Comparison of ENCODE assay signal across 24 mouse cellular contexts in the genomic region with DNA sequence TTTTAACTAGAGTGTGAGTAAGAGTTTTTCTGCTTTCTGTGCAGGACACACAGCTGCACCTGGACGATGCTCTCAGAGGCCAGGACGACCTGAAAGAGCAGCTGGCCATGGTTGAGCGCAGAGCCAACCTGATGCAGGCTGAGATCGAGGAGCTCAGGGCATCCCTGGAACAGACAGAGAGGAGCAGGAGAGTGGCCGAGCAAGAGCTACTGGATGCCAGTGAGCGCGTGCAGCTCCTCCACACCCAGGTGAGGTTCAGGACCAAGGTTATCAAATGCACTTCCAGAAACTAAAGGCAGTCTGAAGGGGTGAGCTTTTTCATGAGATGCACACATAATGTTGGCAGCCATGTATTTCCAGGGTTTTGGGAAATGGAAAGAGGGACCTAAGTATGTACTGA. TPM values are rescaled to one million over a fixed set of nuclear protein-coding genes. Genes with fewer than 3 reads are reported as not detected.
DNase-seq lines count a peak whose midpoint lies in the region; ATAC-seq and TF ChIP-seq lines count a peak whose summit lies in the region.
"Had no signal": no experiment of that assay in that cellular context is flagged by ENCODE, and none has a peak within 500 bp of the region (broad histone marks: within the 10 kb centered on the region; RNA-seq: fewer than 3 reads in every experiment).

No protein-coding gene starts in this region.

- no peaks in the 10 kb centered on the region for H3K9me3 ChIP-seq in limb, embryonic 11.5 days (ENCODE audit: control insufficient read depth, low read length)
- no peaks in the 10 kb centered on the region for H3K9me3 ChIP-seq in limb, embryonic 10.5 days (replicated peaks)

- no peak overlapping the region for H3K4me2 ChIP-seq in limb, embryonic 11.5 days (ENCODE audit: low read depth, severe bottlenecking)

- no peak for ATAC-seq in limb, embryonic 11.5 days (ENCODE audit: insufficient number of reproducible peaks, low FRiP score, low TSS enrichment, low read depth)
- ATAC-seq: activated CD4-positive, CD25-positive, alpha-beta regulatory T cell, adult 4 months; CD4-positive, CD25-positive, alpha-beta regulatory T cell, adult 4 months; Patski had no signal

- H3K4me3 ChIP-seq in gastrocnemius, adult 2 months = no peak overlapping the region
- H3K4me3 ChIP-seq in limb, embryonic 11.5 days (ENCODE audit: low read depth, low read length) = no peak overlapping the region
- no peak overlapping the region for H3K4me3 ChIP-seq in limb, embryonic 10.5 days

- no peak for TF ChIP-seq CTCF in gastrocnemius, adult 2 months (IDR thresholded peaks at IDR 0.05)

- H3K36me3 ChIP-seq in limb, embryonic 11.5 days (ENCODE audit: control insufficient read depth, insufficient read depth, low read length) = no peaks in the 10 kb centered on the region
- no peaks in the 10 kb centered on the region for H3K36me3 ChIP-seq in limb, embryonic 10.5 days
- H3K36me3 ChIP-seq: G1E had no signal

- no peaks in the 10 kb centered on the region for H3K27me3 ChIP-seq in limb, embryonic 11.5 days (ENCODE audit: control insufficient read depth, insufficient read depth, low read length)
- no peaks in the 10 kb centered on the region for H3K27me3 ChIP-seq in limb, embryonic 10.5 days (ENCODE audit: low read depth, poor library complexity, severe bottlenecking)
- H3K27me3 ChIP-seq: CH12.LX had no signal

- intact Hi-C loops in gastrocnemius, postnatal 36 days (cut with DNase I) = no loop called here
- intact Hi-C loops in gastrocnemius, adult 2 months (cut with DNase I) = no loop called here
- intact Hi-C loops in gastrocnemius, postnatal 14 days (cut with DNase I; ENCODE audit: low total_unique reads) = no loop called here

- WGBS in limb, embryonic 11.5 days = 65% methylated on average over 7 of the region's 7 CpGs
- 73% methylated on average over 7 of the region's 7 CpGs for WGBS in limb, embryonic 10.5 days

- H3K27ac ChIP-seq in gastrocnemius, adult 2 months = no peak overlapping the region
- H3K27ac ChIP-seq in limb, embryonic 11.5 days (replicated peaks; ENCODE audit: low read depth, low read length) = no peak overlapping the region
- no peak overlapping the region for H3K27ac ChIP-seq in limb, embryonic 10.5 days

- DNase-seq in gastrocnemius, adult 18-20 months (ENCODE audit: low spot score) = peak; percentile 29
- DNase-seq in gastrocnemius, postnatal 36 days = no peak
- DNase-seq in gastrocnemius, adult 2 months = peak; percentile 56
- no peak for DNase-seq in gastrocnemius, postnatal 14 days
- peak; percentile 13 for DNase-seq in limb, embryonic 11.5 days (ENCODE audit: low spot score)
- DNase-seq in limb, embryonic 10.5 days (ENCODE audit: low spot score) = no peak
- peak; percentile 63 for DNase-seq in skeletal muscle tissue, adult 2 months (ENCODE audit: low read depth, low spot score)
- DNase-seq in cerebellum, postnatal 14 days = no peak
- DNase-seq: adrenal gland, adult 2 months; adrenal gland, adult 8-10 months; adrenal gland, postnatal 10 days; adrenal gland, postnatal 14 days; adrenal gland, postnatal 25 days; adrenal gland, postnatal 36 days; B cell, adult 2 months; cerebellum, adult 11 months; cerebellum, adult 11-12 months had no signal

- H3K4me1 ChIP-seq in limb, embryonic 11.5 days (ENCODE audit: control insufficient read depth, insufficient read depth, low read length) = no peaks in the 10 kb centered on the region
- H3K4me1 ChIP-seq in limb, embryonic 10.5 days = peaks cover 2% of the 10 kb centered on the region; the same call in 1 of the 2 replicates

- H3K9ac ChIP-seq in limb, embryonic 11.5 days (ENCODE audit: low read length) = no peak overlapping the region

RNA-seq across cellular contexts. Expression of a gene that starts 19.2 kb away (rescaled TPM):
- over 10,000 TPM; 26,101 to 26,132 TPM for total RNA-seq in gastrocnemius, adult 18-20 months (2021)
- total RNA-seq in gastrocnemius, postnatal 36 days (2021) = over 10,000 TPM; 26,473 to 29,006 TPM
- over 10,000 TPM; 14,648 to 28,741 TPM for total RNA-seq in gastrocnemius, adult 2 months (2021)
- total RNA-seq in gastrocnemius, postnatal 14 days (2021) = over 10,000 TPM; 25,036 to 26,595 TPM
- polyA plus RNA-seq in limb, embryonic 11.5 days (2014; fragmentation: Nextera tagmentation; extraction: Ambion mirVana) = 0.35 and 0.48 TPM in 2 replicates
- not detected in 2 replicates for polyA plus RNA-seq in limb, embryonic 10.5 days (2016; fragmentation: Nextera tagmentation; extraction: Ambion mirVana)
- total RNA-seq: adrenal gland, adult 2 months; adrenal gland, adult 8-10 months; adrenal gland, postnatal 25 days; adrenal gland, postnatal 36 days; G1E; MEL had no signal
- polyA plus RNA-seq: adrenal gland, adult 2 months; C2C12; CD4-positive, CD25-positive, alpha-beta regulatory T cell, adult 4 months; G1E; Patski had no signal

RNA-seq across cellular contexts. Expression of a gene that starts 19.9 kb away (rescaled TPM):
- total RNA-seq in gastrocnemius, adult 18-20 months (2021) = 100 to 1,000 TPM; 257 to 267 TPM
- 100 to 1,000 TPM; 268 to 306 TPM for total RNA-seq in gastrocnemius, postnatal 36 days (2021)
- total RNA-seq in gastrocnemius, adult 2 months (2021) = 100 to 1,000 TPM; 172 to 287 TPM
- total RNA-seq in gastrocnemius, postnatal 14 days (2021) = 100 to 1,000 TPM; 405 to 432 TPM
- polyA plus RNA-seq in limb, embryonic 11.5 days (2014; fragmentation: Nextera tagmentation; extraction: Ambion mirVana) = 0.04 and 0.31 TPM in 2 replicates
- polyA plus RNA-seq in limb, embryonic 10.5 days (2016; fragmentation: Nextera tagmentation; extraction: Ambion mirVana) = 0.11 TPM in 1 of 2 replicates, not detected in the other
- total RNA-seq: adrenal gland, adult 2 months; adrenal gland, adult 8-10 months; adrenal gland, postnatal 14 days; adrenal gland, postnatal 25 days; adrenal gland, postnatal 36 days; MEL had no signal
- polyA plus RNA-seq: adrenal gland, adult 2 months; C2C12; CD4-positive, CD25-positive, alpha-beta regulatory T cell, adult 4 months; G1E; Patski had no signal

RNA-seq across cellular contexts. Expression of a gene that starts 57.2 kb away (rescaled TPM):
- 1,000 to 10,000 TPM; 2,776 to 3,903 TPM for total RNA-seq in gastrocnemius, adult 18-20 months (2021)
- total RNA-seq in gastrocnemius, postnatal 36 days (2021) = 1,000 to 10,000 TPM; 2,071 to 3,124 TPM
- total RNA-seq in gastrocnemius, adult 2 months (2021) = 1,000 to 10,000 TPM; 1,466 to 5,880 TPM
- total RNA-seq in gastrocnemius, postnatal 14 days (2021) = 1,000 to 10,000 TPM; 3,624 to 4,119 TPM
- polyA plus RNA-seq in limb, embryonic 11.5 days (2014; fragmentation: Nextera tagmentation; extraction: Ambion mirVana) = 0.19 and 0.20 TPM in 2 replicates
- 0.05 TPM in 1 of 2 replicates, not detected in the other for polyA plus RNA-seq in limb, embryonic 10.5 days (2016; fragmentation: Nextera tagmentation; extraction: Ambion mirVana)
- total RNA-seq: G1E, MEL had no signal
- polyA plus RNA-seq: activated CD4-positive, CD25-positive, alpha-beta regulatory T cell, adult 4 months; adrenal gland, adult 2 months; CD4-positive, CD25-positive, alpha-beta regulatory T cell, adult 4 months; G1E; Patski had no signal

Comparison
In these comparisons a context has a peak if more than half of its experiments do, and no peak if none do; other contexts are left out.
1. DNase-seq: peak in gastrocnemius, adult 18-20 months (single experiment), gastrocnemius, adult 2 months (single experiment), limb, embryonic 11.5 days (single experiment) and skeletal muscle tissue, adult 2 months (single experiment); none in gastrocnemius, postnatal 36 days (0 of 2), gastrocnemius, postnatal 14 days (single experiment), limb, embryonic 10.5 days (single experiment) and cerebellum, postnatal 14 days (0 of 2).